Mouse (Mus musculus): ENCODE measurements around the gene Tcp1.
"Not testable (repeated sequence)": the region's sequence is repeated elsewhere in the genome, so short reads cannot be mapped to it uniquely, and the experiment has no call there.

The Tcp1 gene

GRCm38 (mm10) chr17:12915488-12915880 lies at the start of gene Tcp1:
Tcp1 (plus strand) TSS chr17:12915701.
- DNase-seq, result no peak

GRCm38 (mm10) chr17:12866853-12867252 lies 48.6 kb upstream of the Tcp1 start:
- no peak for DNase-seq

GRCm38 (mm10) chr17:12868043-12868442 lies 47.5 kb upstream of the Tcp1 start, which contains the start of gene Mas1:
Mas1 (minus strand) TSS chr17:12868143.
- no peak for DNase-seq

- DNase-seq, result no peak
These were observed 46.9 kb upstream of the Tcp1 start for GRCm38 (mm10) chr17:12868640-12869039.

- DNase-seq, result peak; percentile 40
These were observed 43.0 kb upstream of the Tcp1 start for GRCm38 (mm10) chr17:12872275-12873028.

GRCm38 (mm10) chr17:12875734-12876133 lies 39.8 kb upstream of the Tcp1 start, which contains the start of gene Mrgprh:
Mrgprh (plus strand) TSS chr17:12876034.
- DNase-seq, result no peak

- DNase-seq, result peak; percentile 86
These were observed 35.3 kb upstream of the Tcp1 start for GRCm38 (mm10) chr17:12880178-12880577.

- no peak for DNase-seq
These were observed 34.3 kb upstream of the Tcp1 start for GRCm38 (mm10) chr17:12881216-12881615.

GRCm38 (mm10) chr17:12886620-12887019 lies 28.9 kb upstream of the Tcp1 start:
- peak; percentile 58 for DNase-seq

- DNase-seq, result no peak
These were observed 28.3 kb upstream of the Tcp1 start for GRCm38 (mm10) chr17:12887021-12887775.

- no peak for DNase-seq
These were observed 24.4 kb upstream of the Tcp1 start for GRCm38 (mm10) chr17:12891054-12891453.

- no peak for DNase-seq
These were observed 23.5 kb upstream of the Tcp1 start for GRCm38 (mm10) chr17:12892033-12892432.

- DNase-seq, result no peak
These were observed 17.8 kb upstream of the Tcp1 start for GRCm38 (mm10) chr17:12897674-12898073.

GRCm38 (mm10) chr17:12898607-12899006 lies 16.9 kb upstream of the Tcp1 start:
- DNase-seq, result not testable (repeated sequence)

GRCm38 (mm10) chr17:12902291-12902690 lies 13.2 kb upstream of the Tcp1 start:
- no peak for DNase-seq

GRCm38 (mm10) chr17:12903372-12904333 lies 11.8 kb upstream of the Tcp1 start:
- no peak for DNase-seq

GRCm38 (mm10) chr17:12904349-12904748 lies 11.2 kb upstream of the Tcp1 start:
- no peak for DNase-seq

- no peak for DNase-seq
These were observed 9.7 kb upstream of the Tcp1 start for GRCm38 (mm10) chr17:12905810-12906209.

- DNase-seq, result no peak
These were observed 9.1 kb upstream of the Tcp1 start for GRCm38 (mm10) chr17:12906436-12906835.

GRCm38 (mm10) chr17:12909361-12910280 lies 5.9 kb upstream of the Tcp1 start, which contains the start of gene Pnldc1:
Pnldc1 (minus strand) TSS chr17:12910230.
- DNase-seq, result no peak

- no peak for DNase-seq
These were observed 5.1 kb upstream of the Tcp1 start for GRCm38 (mm10) chr17:12910391-12910790.

All from thymus, postnatal 14 days (tissue).